ENCODE assay signal across 10 mouse cellular contexts in the genomic region with DNA sequence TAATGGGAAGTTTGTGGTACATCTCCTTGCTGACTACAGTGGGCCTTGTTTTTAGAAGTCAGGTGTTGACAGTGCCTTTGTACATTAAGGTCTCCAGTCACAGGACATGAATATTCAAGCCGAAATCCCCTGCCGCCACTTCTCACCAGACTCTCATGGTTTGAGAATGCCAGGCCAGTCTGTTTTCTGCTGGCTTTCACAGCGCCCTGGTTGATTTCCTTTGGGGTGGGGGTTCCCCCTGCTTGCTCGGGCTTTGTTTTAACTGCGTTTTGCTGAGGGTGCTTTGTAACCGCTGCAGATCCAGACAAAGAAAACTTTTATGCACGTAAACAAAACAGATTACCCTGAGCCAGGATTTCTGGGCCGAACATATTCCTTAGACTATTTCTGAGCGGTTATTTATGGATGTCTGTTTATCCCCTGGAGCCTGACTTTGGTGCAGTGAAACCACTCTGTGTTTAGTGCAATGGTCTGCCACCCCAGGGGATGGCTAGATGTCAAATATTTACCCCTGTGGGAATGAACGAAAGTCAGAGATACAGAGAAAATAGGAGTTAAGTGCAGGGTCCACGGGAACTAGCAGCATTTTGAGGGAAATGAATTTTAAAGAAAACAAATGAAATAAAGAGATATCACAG.
A peak's percentile ranks its signal among the peaks of the same experiment; 100 is the strongest.
DNase-seq lines count a peak whose midpoint lies in the region; ATAC-seq lines count a peak whose summit lies in the region.
"Had no signal": no experiment of that assay in that cellular context is flagged by ENCODE, and none has a peak within 500 bp of the region (broad histone marks: within the 10 kb centered on the region; RNA-seq: fewer than 3 reads in every experiment).

No protein-coding gene starts in this region.

- no peaks in the 10 kb centered on the region for H3K9me3 ChIP-seq in forebrain, embryonic 15.5 days
- no peaks in the 10 kb centered on the region for H3K9me3 ChIP-seq in limb, embryonic 11.5 days (ENCODE audit: control insufficient read depth, low read length)

- 0 out of 2 replicates have a peak overlapping the region, but pooled peaks have one; percentile 17 for H3K4me2 ChIP-seq in forebrain, embryonic 15.5 days (replicated peaks)
- H3K4me2 ChIP-seq in limb, embryonic 11.5 days (ENCODE audit: low read depth, severe bottlenecking), result no peak overlapping the region

- peak overlapping the region; percentile 22; the same call in 1 of the 2 replicates for H3K9ac ChIP-seq in forebrain, embryonic 15.5 days (replicated peaks)
- 0 out of 2 replicates have a peak overlapping the region, but pooled peaks have one; percentile 12 for H3K9ac ChIP-seq in limb, embryonic 11.5 days (ENCODE audit: low read length)

- peak; percentile 10 for DNase-seq in gastrocnemius, postnatal 10 days
- DNase-seq in gastrocnemius, postnatal 25 days, result no peak
- peak; percentile 2 for DNase-seq in R1 (ENCODE audit: low read depth, low spot score)
- peak; percentile 38 for DNase-seq in limb, embryonic 11.5 days (ENCODE audit: low spot score)
- no peak for DNase-seq in ovary, postnatal 36 days (ENCODE audit: low spot score)
- DNase-seq: kidney, adult 8-10 months; lung, postnatal 4 days had no signal

- no peaks in the 10 kb centered on the region for H3K27me3 ChIP-seq in forebrain, embryonic 15.5 days
- H3K27me3 ChIP-seq in limb, embryonic 11.5 days (ENCODE audit: control insufficient read depth, insufficient read depth, low read length), result no peaks in the 10 kb centered on the region

- WGBS in forebrain, embryonic 15.5 days, result 9% methylated on average over 11 of the region's 11 CpGs
- WGBS in limb, embryonic 11.5 days, result 31% methylated on average over 11 of the region's 11 CpGs

- H3K4me1 ChIP-seq in forebrain, embryonic 15.5 days, result peaks cover 26% of the 10 kb centered on the region
- H3K4me1 ChIP-seq in limb, embryonic 11.5 days (ENCODE audit: control insufficient read depth, insufficient read depth, low read length), result peaks cover 12% of the 10 kb centered on the region

- ATAC-seq in forebrain, embryonic 15.5 days (replicated peaks), result peak; percentile 47; the same call in 1 of the 2 replicates
- ATAC-seq in limb, embryonic 11.5 days (ENCODE audit: insufficient number of reproducible peaks, low FRiP score, low TSS enrichment, low read depth), result no peak
- ATAC-seq in erythroid progenitor cell, adult 5-6 weeks (replicated peaks; ENCODE audit: low FRiP score, poor library complexity, severe bottlenecking), result no peak
- no peak for ATAC-seq in megakaryocyte progenitor cell, adult 5-6 weeks (replicated peaks; ENCODE audit: poor library complexity)

- no peaks in the 10 kb centered on the region for H3K36me3 ChIP-seq in forebrain, embryonic 15.5 days
- no peaks in the 10 kb centered on the region for H3K36me3 ChIP-seq in limb, embryonic 11.5 days (ENCODE audit: control insufficient read depth, insufficient read depth, low read length)

- peak overlapping the region; percentile 74 for H3K27ac ChIP-seq in forebrain, embryonic 15.5 days (replicated peaks)
- peak overlapping the region; percentile 85 for H3K27ac ChIP-seq in limb, embryonic 11.5 days (replicated peaks; ENCODE audit: low read depth, low read length)

- no peak overlapping the region for H3K4me3 ChIP-seq in forebrain, embryonic 15.5 days
- no peak overlapping the region for H3K4me3 ChIP-seq in limb, embryonic 11.5 days (ENCODE audit: low read depth, low read length)

Comparison
In these comparisons a context has a peak if more than half of its experiments do, and no peak if none do; other contexts are left out.
1. DNase-seq: peak in gastrocnemius, postnatal 10 days (single experiment), R1 (single experiment) and limb, embryonic 11.5 days (single experiment); none in gastrocnemius, postnatal 25 days (single experiment) and ovary, postnatal 36 days (single experiment).